Mouse (Mus musculus): ENCODE measurements around the gene Fas. TPM values are rescaled to one million over a fixed set of nuclear protein-coding genes. Genes with fewer than 3 reads are reported as not detected.

Gene Fas
- polyA plus RNA-seq, 1 experiment = not detected

DNA sequence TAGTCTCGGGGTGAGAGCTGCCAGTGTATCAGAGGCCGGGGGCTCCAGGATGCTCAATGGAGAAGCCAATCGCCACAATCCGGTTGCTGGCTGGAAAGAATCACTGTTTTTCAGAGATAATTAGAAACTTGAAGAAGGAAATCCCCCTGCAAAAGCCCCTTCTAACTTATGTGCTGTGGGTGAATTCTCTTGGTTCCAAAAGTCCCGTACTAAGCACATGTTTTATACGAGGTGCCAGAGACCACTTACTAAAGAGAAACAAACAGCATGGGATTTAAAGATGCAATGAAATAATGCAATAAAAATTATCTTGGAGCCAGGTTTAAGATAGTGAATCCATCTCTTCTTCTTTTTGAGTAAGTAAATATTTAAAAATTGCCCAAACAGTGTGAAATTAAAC lies 5.0 kb downstream of the Fas start:
- no peak for TF ChIP-seq GATA1 (IDR thresholded peaks at IDR 0.05; ENCODE audit: low read length)

DNA sequence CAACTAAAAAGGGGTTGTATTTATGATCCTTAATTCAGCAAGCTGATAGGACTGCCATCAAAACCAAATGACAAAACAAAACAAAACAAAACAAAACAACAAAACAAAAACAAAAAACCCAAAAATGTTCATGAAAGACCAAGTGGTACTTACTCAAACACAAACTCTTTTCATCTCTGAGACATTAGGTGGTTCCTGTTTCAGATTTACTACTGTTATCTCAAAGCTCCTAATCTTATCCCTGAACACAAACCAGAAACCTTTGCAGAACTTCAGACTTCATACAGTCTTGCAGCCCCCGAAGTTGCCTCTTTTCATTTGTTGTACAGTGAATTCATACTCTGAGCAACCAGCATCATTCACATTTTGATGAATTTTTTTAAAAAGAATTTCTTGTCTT lies 8.1 kb downstream of the Fas start:
- no peak for TF ChIP-seq GATA1 (IDR thresholded peaks at IDR 0.05; ENCODE audit: low read length)

DNA sequence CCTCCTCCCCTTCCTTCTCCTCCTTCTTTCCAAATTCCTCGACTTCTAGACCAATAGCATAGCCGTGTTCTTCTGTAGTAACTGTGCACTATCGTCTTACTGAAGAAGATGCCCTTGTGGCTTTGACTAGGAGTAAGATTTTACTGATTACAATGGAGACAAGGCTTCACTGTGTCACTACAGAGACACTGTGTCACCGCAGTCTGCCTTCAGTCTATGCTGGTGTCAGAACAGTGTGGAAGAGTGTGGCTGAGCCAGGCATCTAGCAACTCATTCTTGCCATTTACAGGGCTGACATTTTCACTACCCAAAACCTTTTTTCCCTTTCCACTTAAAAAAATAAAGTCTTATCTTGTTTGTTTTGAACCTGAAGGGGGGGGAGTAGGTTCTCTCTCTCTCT lies 8.8 kb downstream of the Fas start:
- no peak for TF ChIP-seq GATA1 (IDR thresholded peaks at IDR 0.05; ENCODE audit: low read length)

DNA sequence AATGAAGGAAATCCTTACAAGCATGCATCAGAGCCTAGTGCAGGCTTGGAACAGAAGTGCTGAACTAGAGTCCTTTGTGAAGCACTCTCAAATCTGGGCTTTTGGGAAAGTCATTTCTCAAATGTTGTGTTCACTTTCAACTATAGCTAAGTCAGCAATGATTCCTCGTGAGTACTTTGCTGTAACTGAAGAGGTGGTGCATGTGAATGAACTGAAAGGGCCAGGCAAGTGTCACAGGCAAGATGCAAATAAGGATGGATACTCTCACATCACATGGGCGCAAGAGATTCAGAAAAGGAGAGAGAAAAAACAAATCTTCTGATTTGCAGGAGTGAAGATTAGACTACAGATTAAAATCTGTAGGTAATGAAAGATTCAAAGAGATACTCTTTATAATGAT lies 10.0 kb downstream of the Fas start:
- TF ChIP-seq GATA1 (IDR thresholded peaks at IDR 0.05; ENCODE audit: low read length) = no peak

DNA sequence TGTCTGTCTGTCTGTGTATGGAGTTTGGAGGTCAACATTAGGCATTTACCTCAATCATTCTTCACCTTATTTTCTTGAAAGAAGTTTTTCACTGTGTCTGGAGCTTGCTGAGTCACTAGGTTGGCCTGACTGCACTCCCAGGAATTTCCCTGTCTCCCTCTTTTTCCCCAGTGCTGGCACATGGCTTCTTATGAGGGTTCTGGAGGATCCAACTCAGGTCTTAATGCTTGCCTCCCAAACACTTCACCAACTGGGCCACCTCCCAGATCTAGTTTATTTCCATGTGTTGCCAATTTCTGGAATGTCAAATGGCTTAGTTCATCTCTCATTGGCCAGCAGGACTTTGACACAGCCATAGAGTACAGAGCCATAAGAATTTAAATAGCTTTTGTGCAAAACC lies 14.5 kb downstream of the Fas start:
- TF ChIP-seq GATA1 (IDR thresholded peaks at IDR 0.05; ENCODE audit: low read length) = no peak

DNA sequence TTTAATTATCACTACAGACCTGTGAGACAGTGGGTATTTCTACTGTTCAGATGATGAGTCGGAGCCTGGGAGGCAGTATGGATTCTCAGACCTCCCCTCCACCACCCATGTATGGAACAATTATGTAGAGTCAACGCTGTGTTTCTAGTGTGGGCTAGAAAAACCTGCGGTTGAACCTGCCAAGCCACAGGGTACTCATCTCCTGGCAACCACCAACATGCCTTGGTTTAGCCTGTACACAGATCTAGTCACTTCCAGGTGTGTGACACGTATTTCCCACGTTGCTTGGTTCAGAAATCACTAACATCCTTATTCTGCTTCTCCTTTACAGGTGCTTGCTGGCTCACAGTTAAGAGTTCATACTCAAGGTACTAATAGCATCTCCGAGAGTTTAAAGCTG lies 16.3 kb downstream of the Fas start:
- no peak for TF ChIP-seq GATA1 (IDR thresholded peaks at IDR 0.05; ENCODE audit: low read length)

DNA sequence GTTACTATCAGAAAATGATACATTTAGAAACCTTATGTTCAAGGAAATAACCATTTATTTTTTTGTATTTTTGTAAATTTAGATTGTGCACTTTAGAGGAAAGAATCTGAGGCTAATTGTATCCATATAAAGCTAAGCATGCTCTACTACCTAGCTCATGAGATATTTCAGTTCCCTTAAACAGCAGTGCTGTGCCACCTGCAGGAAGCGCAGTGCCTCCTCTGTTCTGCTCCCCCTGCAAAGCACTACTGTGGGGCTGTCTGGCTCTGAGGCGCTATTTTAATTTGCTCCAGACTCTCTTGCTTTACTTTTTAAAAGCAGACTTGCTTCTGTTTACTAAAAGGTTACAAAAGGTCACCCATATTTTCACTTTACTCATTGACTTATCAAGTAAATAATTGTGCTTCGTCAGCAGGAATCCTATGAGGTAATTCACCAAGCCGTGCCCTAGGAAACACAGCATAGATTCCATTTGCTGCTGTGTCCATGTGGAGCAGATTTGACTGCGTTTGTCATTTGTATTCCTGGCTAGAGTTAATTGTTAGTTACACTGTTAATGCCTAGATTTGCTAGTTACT lies 21.8 kb downstream of the Fas start:
- TF ChIP-seq GATA1 (IDR thresholded peaks at IDR 0.05; ENCODE audit: low read length) = no peak

DNA sequence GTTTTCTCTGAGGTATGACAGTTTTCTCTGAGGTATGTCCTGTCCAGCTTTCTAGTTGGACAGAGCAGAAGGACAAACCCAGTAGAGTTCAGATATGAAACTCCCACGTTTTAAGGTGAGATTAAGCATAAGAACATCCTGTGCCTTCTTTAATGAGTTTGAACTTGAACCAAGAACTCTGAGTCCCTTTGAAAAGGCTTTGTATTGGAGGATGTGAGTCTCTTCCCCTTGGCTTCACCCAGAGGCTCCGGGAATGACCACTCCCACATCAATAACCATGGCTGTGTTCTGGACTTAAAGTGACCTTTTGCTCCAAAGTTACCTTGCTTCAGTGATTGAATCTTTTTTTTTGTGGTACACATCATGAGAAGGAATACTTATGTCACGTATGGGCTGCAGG lies 37.6 kb downstream of the Fas start:
- TF ChIP-seq GATA1 (IDR thresholded peaks at IDR 0.05; ENCODE audit: low read length) = no peak

DNA sequence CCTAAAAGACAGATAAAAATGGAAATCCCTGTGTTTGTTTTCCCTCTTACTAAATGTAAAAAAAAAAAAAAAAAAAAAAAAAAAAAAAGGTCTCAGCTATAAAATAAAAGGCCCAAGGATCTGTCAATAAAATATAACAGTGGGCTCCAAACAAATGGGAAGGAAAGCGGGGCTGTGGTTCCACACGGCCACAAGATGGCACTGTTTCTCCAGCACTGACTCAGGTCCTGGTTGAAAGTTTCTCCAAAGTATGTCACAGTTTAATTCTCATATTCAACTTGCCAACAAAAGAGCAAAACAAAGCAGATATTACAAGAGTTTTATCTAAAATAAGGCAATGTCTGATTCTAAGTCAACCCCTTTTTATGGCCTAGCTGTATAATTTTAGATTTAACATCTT lies 43.8 kb downstream of the Fas start:
- no peak for TF ChIP-seq GATA1 (IDR thresholded peaks at IDR 0.05; ENCODE audit: low read length)

DNA sequence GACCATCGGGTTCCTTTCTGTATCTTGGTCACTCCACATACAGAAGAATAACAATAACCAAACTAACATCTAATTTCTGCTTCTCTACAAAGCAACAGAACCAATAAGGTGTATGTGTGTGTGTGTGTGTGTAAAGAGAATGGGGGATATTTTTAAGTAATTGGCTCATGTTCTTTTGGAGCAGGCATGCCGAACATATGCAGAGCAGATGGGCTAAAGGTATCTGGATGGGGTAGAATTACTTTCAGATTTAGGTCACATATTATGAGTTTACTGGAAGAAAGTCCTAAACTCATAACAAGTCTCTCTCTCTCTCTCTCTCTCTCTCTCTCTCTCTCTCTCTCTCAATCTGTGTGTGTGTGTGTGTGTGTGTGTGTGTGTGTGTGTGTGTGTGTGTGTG lies 54.2 kb downstream of the Fas start:
- TF ChIP-seq GATA1 (IDR thresholded peaks at IDR 0.05; ENCODE audit: low read length) = no peak

DNA sequence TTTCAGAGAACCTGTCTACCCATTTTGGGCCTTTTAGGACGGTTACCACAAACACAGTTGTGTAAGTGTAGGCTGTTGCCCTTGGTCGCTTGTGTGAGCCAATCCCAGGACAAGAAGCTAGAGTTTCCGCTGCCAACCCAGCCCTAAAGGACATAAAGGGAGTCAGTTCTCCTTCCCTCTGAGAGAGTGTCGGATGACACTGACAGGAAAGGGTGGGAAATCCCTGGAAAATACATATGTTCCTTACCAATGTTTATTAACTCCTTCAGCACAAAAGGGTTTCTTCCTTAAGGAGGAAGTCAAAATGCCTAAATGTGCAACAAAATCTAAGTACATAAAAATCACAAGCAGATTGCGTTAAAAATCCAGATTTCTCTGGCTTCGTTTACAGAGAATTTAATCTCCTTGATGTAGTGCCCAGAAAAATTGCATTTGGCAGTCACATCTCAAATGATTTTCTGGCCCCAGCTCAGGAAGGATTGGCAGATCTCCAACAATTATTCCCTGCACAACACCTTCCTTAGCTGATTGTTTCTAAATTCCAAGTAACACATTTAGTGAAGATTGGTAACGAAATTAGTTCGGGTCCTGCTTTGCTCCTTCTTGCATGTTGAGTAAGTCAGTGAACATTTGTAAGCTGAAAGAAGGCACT lies 55.3 kb downstream of the Fas start:
- TF ChIP-seq GATA1 (IDR thresholded peaks at IDR 0.05; ENCODE audit: low read length) = no peak

DNA sequence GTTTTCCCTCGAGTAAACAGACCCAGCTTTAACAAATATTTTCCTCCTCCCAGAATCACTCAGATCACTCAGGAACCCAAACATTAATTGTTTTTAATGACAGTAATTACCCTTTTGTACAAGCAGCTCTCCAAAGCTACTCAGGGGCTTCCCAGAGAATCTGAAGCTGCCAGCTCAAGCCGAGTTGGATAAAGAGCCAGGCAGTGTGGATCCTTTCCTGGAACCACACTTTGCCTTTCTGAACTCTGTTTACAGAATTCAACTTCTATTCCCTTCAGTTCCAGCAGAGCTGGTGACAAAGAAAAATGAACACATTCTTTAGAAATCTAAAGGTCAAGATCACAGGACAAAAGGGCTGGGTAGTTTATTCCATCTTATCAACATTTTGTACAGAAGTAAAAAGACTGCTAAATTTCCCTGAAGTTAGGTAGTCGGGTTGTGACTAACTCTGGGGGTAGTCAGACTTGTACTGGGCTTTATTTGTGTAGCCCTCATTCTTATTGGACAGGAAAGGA lies 62.9 kb downstream of the Fas start:
- no peak for TF ChIP-seq GATA1 (IDR thresholded peaks at IDR 0.05; ENCODE audit: low read length)

DNA sequence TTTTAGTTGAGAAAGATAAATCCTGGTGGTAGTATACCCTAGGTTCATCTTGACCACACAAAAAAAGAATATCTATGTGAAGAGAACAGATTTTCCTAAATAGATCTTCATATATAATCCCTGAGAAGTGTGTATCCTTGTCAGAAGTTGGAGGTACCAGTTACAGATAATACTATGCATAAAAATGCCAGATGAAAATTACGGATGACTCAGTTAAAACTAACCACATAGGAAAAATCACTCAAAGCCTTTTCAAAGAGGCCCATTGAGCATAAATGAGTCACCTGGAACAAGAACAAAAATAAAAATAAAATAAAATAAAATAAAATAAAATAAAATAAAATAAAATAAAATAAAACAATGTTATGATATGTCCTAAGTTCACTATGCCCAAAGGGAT lies 72.2 kb downstream of the Fas start:
- no peak for TF ChIP-seq GATA1 (IDR thresholded peaks at IDR 0.05; ENCODE audit: low read length)

DNA sequence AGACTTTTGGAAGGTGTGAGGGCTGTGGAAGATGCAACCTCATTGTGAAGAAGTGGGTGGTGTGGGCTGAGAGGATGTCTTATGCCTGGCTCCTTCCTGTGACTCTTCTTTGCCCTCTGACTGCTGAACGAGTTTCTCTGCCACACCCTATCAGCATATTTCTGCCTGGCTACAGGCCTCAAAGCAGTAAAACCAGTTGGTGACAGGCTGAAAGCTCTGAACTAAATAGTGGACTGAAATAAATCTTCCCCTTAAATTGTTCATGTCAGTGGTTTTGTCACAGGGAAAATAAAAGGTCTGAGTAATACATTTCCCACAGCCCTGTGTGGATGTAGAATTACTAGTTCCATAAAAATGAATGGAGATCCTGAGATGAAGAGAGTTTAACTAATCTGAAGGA lies 79.1 kb downstream of the Fas start:
- no peak for TF ChIP-seq GATA1 (IDR thresholded peaks at IDR 0.05; ENCODE audit: low read length)

DNA sequence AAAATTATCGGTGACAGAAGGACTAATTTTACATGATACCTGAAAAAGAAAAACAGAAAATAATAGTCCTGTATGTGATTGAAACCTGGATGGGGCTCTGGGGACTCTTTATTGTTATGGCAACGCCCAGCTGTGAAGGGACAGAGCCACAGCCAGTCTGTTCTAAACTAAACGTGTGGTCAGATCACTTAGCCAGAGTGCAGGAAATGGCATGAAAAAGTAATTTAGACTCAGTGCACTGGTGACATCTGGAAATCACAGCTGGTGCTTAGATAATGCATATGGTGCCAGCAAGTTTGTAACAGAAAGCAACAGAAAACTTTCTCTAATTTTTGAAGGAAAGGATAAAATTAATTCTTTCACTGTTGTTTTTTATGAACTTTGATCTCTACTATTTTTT lies 79.9 kb downstream of the Fas start:
- no peak for TF ChIP-seq GATA1 (IDR thresholded peaks at IDR 0.05; ENCODE audit: low read length)

Other genes starting within 250 kb of the Fas start
- not detected in 2 replicates for gene Lipn, start 223.3 kb upstream of the Fas start, polyA plus RNA-seq (2012)
- gene Lipm, start 189.7 kb upstream of the Fas start, polyA plus RNA-seq (2012) = not detected in 2 replicates
- gene Ankrd22, start 124.6 kb upstream of the Fas start, polyA plus RNA-seq (2012) = not detected in 2 replicates
- not detected in 2 replicates for gene Stambpl1, start 98.4 kb upstream of the Fas start, polyA plus RNA-seq (2012)
- gene Acta2, start 35.1 kb upstream of the Fas start, polyA plus RNA-seq (2012) = not detected in 2 replicates
- not detected in 2 replicates for gene Ch25h, start 184.5 kb downstream of the Fas start, polyA plus RNA-seq (2012)
- not detected in 2 replicates for gene Lipa, start 236.8 kb downstream of the Fas start, polyA plus RNA-seq (2012)